Mouse (Mus musculus): ENCODE measurements around the gene Zmat5. TPM values are rescaled to one million over a fixed set of nuclear protein-coding genes. Genes with fewer than 3 reads are reported as not detected.

Gene Zmat5
- total RNA-seq (2021) = 10 to 100 TPM; 30.1 to 37.1 TPM

GRCm38 (mm10) chr11:4704072-4704964, at the start of gene Zmat5, which contains the start of gene Uqcr10:
Gene Zmat5 (plus strand): TSS chr11:4704678.
Gene Uqcr10 (minus strand): TSS chr11:4704342.
- DNase-seq (ENCODE audit: extremely low spot score in 1 of 2, low spot score in 1 of 2) = peak; percentile 87 to 89

GRCm38 (mm10) chr11:4659818-4660217, 44.7 kb upstream of the Zmat5 start:
- DNase-seq (ENCODE audit: extremely low spot score in 1 of 2, low spot score in 1 of 2) = no peak

- DNase-seq (ENCODE audit: extremely low spot score in 1 of 2, low spot score in 1 of 2) = no peak
These were observed 44.0 kb upstream of the Zmat5 start for GRCm38 (mm10) chr11:4660309-4661025.

GRCm38 (mm10) chr11:4661324-4661723, 43.2 kb upstream of the Zmat5 start:
- no peak for DNase-seq (ENCODE audit: extremely low spot score in 1 of 2, low spot score in 1 of 2)

GRCm38 (mm10) chr11:4661871-4662495, 42.5 kb upstream of the Zmat5 start:
- no peak for DNase-seq (ENCODE audit: extremely low spot score in 1 of 2, low spot score in 1 of 2)

- DNase-seq (ENCODE audit: extremely low spot score in 1 of 2, low spot score in 1 of 2) = no peak
These were observed 42.0 kb upstream of the Zmat5 start for GRCm38 (mm10) chr11:4662496-4662878.

- DNase-seq (ENCODE audit: extremely low spot score in 1 of 2, low spot score in 1 of 2) = no peak
These were observed 32.7 kb upstream of the Zmat5 start for GRCm38 (mm10) chr11:4671736-4672135.

- no peak for DNase-seq (ENCODE audit: extremely low spot score in 1 of 2, low spot score in 1 of 2)
These were observed 29.9 kb upstream of the Zmat5 start for GRCm38 (mm10) chr11:4674593-4674992.

- DNase-seq (ENCODE audit: extremely low spot score in 1 of 2, low spot score in 1 of 2) = no peak
These were observed 29.3 kb upstream of the Zmat5 start for GRCm38 (mm10) chr11:4675126-4675562.

- DNase-seq (ENCODE audit: extremely low spot score in 1 of 2, low spot score in 1 of 2) = no peak
These were observed 28.8 kb upstream of the Zmat5 start for GRCm38 (mm10) chr11:4675693-4676092.

- no peak for DNase-seq (ENCODE audit: extremely low spot score in 1 of 2, low spot score in 1 of 2)
These were observed 27.1 kb upstream of the Zmat5 start for GRCm38 (mm10) chr11:4677250-4677872.

- DNase-seq (ENCODE audit: extremely low spot score in 1 of 2, low spot score in 1 of 2) = peak; percentile 48 to 59
These were observed 25.6 kb upstream of the Zmat5 start for GRCm38 (mm10) chr11:4678700-4679440.

GRCm38 (mm10) chr11:4679441-4679832, 25.0 kb upstream of the Zmat5 start:
- DNase-seq (ENCODE audit: extremely low spot score in 1 of 2, low spot score in 1 of 2) = no peak

GRCm38 (mm10) chr11:4680126-4680525, 24.4 kb upstream of the Zmat5 start:
- no peak for DNase-seq (ENCODE audit: extremely low spot score in 1 of 2, low spot score in 1 of 2)

- no peak for DNase-seq (ENCODE audit: extremely low spot score in 1 of 2, low spot score in 1 of 2)
These were observed 21.0 kb upstream of the Zmat5 start for GRCm38 (mm10) chr11:4683516-4683915.

- no peak for DNase-seq (ENCODE audit: extremely low spot score in 1 of 2, low spot score in 1 of 2)
These were observed 20.3 kb upstream of the Zmat5 start for GRCm38 (mm10) chr11:4684186-4684585.

- DNase-seq (ENCODE audit: extremely low spot score in 1 of 2, low spot score in 1 of 2) = no peak
These were observed 19.4 kb upstream of the Zmat5 start for GRCm38 (mm10) chr11:4685071-4685470.

- DNase-seq (ENCODE audit: extremely low spot score in 1 of 2, low spot score in 1 of 2) = no peak
These were observed 19.0 kb upstream of the Zmat5 start for GRCm38 (mm10) chr11:4685510-4685909.

- no peak for DNase-seq (ENCODE audit: extremely low spot score in 1 of 2, low spot score in 1 of 2)
These were observed 17.5 kb upstream of the Zmat5 start for GRCm38 (mm10) chr11:4687027-4687426.

GRCm38 (mm10) chr11:4687874-4688273, 16.6 kb upstream of the Zmat5 start:
- no peak for DNase-seq (ENCODE audit: extremely low spot score in 1 of 2, low spot score in 1 of 2)

Data from layer of hippocampus, postnatal 25 days (tissue).